Mouse (Mus musculus) cerebellum, adult 11-12 months (tissue): ENCODE results near the gene Polr2b.

ENCODE experiments used
- DNase-seq: peaks from one replicate; pipeline ENCODE4 v3.0.0; 2022

Polr2b gene

GRCm38 (mm10) chr5:77309924-77310772 lies at the start of gene Polr2b, which contains the start of gene Noa1:
TSS of gene Polr2b (plus strand) at chr5:77310147.
TSS of gene Noa1 (minus strand) at chr5:77310084.
- DNase-seq: peak; percentile 97

- no peak for DNase-seq
These were observed 48.8 kb upstream of the Polr2b start for GRCm38 (mm10) chr5:77261137-77261536.

GRCm38 (mm10) chr5:77262105-77262504 lies 47.8 kb upstream of the Polr2b start:
- no peak for DNase-seq

DNA sequence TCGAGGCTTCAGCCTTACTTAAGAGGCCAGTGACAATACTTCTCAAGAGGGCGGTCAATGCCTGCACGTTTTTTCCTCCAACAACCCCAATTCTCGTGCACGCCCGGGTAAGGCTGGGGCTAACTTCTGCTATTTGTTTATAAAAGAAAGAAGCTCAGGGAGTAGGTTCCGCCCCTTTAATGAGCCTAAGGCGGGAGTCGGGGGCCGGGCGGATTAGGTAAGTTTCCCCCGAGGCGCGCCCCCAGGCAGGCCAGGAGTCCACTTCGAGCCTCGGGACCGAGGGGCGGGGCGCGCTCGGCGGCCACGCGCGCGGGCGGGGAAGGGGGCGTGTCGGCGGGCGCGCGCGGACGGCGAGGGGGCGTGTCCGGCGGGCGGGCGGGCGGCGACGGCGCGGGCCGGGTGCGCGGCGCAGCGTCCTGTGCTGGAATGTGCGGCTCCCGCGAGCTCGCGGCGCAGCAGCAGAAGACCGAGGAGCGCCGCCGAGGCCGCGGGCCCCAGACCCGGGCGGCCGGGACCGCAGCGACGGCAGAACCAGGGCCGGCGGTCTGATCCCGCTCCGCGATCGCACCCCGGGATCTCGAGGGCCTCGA lies 44.8 kb upstream of the Polr2b start, which contains the start of gene Rest:
Gene Rest, plus strand, starts transcription at position 411 of the 590 bp plus-strand sequence.
- peak; percentile 31 for DNase-seq

GRCm38 (mm10) chr5:77265671-77266065 lies 44.3 kb upstream of the Polr2b start:
- peak; percentile 17 for DNase-seq

DNA sequence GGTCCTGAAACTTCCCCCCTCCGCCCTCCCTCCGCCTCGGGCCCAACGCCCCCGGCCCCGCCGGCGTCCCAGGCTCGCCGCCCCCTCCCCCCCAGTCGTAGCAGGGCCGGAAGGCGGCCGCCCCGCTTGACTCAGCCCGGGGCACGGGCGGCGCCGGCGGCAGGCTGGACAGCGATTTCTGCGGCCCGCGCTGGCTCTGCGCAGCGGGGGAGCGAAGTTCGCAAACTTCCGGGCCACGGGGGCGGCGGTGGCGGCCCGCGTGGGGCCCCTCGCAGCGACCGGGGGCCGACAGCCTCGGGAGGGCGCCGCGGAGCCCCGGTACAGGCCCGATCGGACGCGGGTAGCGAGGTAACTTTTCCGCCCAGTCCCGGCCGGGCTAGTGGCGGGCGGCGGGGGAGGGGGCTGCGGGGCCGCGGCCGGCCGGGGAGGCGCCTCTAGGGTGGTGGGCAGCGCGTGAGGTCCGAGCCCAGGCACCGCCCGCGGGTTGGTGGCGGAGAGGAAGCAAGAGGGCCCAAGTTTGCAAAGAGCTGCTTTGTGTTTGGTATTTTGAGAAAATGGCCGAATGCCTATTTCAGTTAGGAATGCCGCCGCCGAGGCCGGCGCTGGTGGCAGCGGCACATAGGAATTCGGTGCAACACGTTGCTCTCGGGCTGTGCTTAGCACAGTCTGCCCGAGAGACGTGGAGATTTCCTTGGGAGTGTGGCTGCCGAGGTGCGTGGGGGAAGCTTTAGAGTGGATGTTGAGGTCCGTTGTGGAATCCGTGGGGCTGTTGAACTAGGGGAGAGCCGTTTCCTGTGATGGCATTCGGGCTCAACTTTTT lies 43.7 kb upstream of the Polr2b start:
- no peak for DNase-seq

GRCm38 (mm10) chr5:77266886-77267401 lies 43.0 kb upstream of the Polr2b start:
- DNase-seq: no peak

- DNase-seq: no peak
These were observed 42.5 kb upstream of the Polr2b start for GRCm38 (mm10) chr5:77267441-77267840.

- DNase-seq: no peak
These were observed 41.9 kb upstream of the Polr2b start for GRCm38 (mm10) chr5:77267957-77268624.

- DNase-seq: no peak
These were observed 40.5 kb upstream of the Polr2b start for GRCm38 (mm10) chr5:77269399-77269798.

DNA sequence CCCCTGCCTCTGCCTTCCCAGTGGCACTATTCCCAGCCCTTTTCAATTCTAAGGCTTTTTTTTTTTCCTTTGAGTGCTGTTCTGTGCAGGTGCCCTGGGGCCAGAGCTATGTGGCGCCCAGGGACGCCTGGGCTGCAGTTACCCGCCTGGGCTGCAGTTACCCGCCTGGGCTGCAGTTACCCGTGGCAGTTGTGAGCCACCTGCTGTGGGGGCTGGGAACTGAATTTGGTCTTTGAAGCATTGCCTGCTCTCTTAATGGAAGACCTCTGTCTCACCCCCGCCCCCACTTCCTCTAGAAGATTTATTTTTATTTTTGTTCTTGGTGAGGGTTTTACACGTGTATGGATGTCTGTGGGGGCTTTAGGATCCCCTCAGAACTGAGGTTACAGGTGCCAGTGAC lies 36.8 kb upstream of the Polr2b start:
- DNase-seq: no peak

DNA sequence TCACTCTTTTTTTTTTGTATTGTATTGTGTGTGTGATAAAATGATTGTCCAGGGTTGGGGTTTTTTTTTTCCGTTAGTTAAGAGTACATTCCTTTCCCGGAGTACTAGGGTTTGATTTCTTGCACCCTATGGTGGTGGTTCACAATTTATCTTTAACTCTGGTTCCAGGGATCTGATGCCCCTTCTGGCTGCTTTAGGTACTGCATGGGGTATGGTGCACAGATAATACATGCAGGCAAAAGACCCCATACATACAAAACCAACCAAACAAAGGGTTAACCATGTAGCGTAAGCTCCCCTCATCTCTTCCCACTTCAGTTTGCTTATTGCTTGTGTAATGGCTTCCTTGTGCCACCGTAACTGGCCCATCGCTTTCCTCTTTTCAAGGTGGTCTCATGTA lies 34.0 kb upstream of the Polr2b start:
- DNase-seq: no peak

- no peak for DNase-seq
These were observed 32.7 kb upstream of the Polr2b start for GRCm38 (mm10) chr5:77277204-77277603.

GRCm38 (mm10) chr5:77281518-77282174 lies 28.3 kb upstream of the Polr2b start:
- DNase-seq: peak; percentile 20

- peak; percentile 48 for DNase-seq
These were observed 27.7 kb upstream of the Polr2b start for GRCm38 (mm10) chr5:77282242-77282641.

DNA sequence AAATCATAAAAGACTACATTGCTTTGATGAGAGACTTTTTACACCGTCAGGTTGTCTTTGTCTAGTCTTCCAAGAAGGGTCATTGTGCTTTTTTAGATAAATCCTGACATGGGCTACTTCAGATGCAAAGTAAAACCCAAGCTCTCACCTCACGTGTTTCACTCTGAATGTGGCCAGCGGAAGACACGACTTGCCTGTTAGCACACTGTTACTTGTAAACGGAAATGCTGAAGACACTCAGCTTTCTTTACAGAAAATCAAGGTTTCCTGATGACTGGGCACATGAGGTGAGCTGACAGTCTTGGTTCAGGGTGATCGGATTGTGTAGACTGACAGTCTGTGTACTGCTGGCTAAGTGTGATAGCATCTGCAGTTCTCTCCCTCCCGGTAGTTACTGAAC lies 24.3 kb upstream of the Polr2b start:
- no peak for DNase-seq

- DNase-seq: no peak
These were observed 23.0 kb upstream of the Polr2b start for GRCm38 (mm10) chr5:77286904-77287303.

- no peak for DNase-seq
These were observed 22.0 kb upstream of the Polr2b start for GRCm38 (mm10) chr5:77287901-77288300.

DNA sequence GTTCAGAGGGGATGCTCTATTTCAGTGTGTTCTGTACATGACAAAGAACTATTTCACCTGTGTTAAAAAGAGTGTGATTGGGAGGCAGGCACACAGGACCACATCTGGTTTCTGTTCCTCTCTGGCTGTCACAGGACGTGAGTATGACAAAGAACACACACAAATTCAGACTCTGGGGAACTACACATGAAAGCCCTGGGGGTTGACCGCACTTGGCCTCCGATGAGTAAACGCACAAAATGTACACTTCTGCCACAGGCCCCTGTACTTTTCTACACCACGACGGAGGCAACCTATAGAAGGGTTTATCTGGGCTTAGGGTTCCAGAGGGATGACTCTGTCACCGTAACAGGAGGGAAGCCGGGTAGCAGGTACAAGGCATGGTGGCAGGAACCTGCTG lies 20.3 kb upstream of the Polr2b start:
- DNase-seq: no peak

DNA sequence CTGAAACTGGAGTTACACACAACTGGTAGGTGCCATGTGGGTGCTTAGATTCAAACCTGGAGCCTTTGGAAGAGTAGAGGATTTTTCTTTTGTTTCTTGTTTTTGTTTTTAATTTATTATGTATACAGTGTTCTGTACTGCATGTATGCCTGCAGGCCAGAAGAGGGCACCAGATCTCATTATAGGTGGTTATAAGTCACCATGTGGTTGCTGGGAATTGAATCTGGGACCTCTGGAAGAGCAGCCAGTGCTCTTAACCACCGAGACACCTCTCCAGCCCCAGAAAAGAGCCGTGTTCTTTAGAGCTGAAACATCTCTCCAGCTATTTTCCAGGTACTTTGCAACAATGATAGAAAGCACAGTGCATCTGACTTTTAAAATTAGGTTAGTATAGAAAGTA lies 19.3 kb upstream of the Polr2b start:
- no peak for DNase-seq

DNA sequence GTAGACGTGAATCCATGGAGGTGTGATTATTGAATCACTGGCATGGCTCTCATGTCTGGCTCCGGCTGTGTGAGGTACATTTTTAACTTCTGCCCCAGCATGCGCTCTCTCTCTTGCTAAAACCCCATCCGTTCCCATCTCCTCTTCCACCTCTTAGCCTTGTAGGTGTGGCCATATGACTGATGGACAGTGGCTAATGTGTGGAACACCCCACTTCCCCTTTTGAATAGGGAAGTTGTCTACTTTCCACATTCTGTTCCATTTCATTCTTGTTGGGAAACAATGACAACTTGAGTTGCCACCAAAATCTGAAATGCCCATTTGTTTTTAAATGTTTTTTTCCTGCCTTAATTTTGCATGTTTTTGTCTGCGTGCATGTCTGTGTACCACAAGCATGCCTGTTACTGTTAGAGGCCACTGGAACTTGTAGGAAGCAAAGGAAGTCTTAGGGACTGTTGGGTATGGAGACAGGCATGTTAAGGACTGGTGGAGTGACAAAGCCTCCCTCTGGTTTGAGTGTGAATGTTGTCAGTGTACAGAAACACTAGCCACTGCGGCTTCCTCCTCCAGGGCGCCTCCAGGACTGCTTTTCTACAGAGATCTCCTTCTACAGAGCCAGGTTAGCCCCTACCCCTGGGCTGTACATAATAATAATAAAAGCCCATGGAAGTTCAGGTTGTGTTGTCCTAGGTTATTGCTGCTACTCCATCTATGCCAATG lies 17.0 kb upstream of the Polr2b start:
- no peak for DNase-seq
